ENCODE assay signal across 8 mouse cellular contexts in genomic region chr11:117114231-117114591, GRCm38 (mm10). TPM values are rescaled to one million over a fixed set of nuclear protein-coding genes. Genes with fewer than 3 reads are reported as not detected.
DNase-seq lines count a peak whose midpoint lies in the region; ATAC-seq and TF ChIP-seq lines count a peak whose summit lies in the region.

No protein-coding gene starts in this region.

- H3K4me3 ChIP-seq in lung, adult 2 months (replicated peaks; ENCODE audit: extremely low read depth, low read depth, low read length) = peak overlapping the region; percentile 70
- H3K4me3 ChIP-seq in embryonic facial prominence, embryonic 12.5 days = peak overlapping the region; percentile 74
- H3K4me3 ChIP-seq in intestine, postnatal 0 days (ENCODE audit: low read depth, low read length) = peak overlapping the region; percentile 91
- H3K4me3 ChIP-seq in neural tube, embryonic 15.5 days (replicated peaks) = peak overlapping the region; percentile 89

- H3K27me3 ChIP-seq in embryonic facial prominence, embryonic 12.5 days = no peaks in the 10 kb centered on the region
- no peaks in the 10 kb centered on the region for H3K27me3 ChIP-seq in intestine, postnatal 0 days (replicated peaks; ENCODE audit: control insufficient read depth, insufficient read depth, low read length)
- no peaks in the 10 kb centered on the region for H3K27me3 ChIP-seq in neural tube, embryonic 15.5 days (replicated peaks)

- ATAC-seq in embryonic facial prominence, embryonic 12.5 days (ENCODE audit: insufficient number of reproducible peaks, insufficient read depth, low FRiP score, low TSS enrichment) = no peak
- ATAC-seq in intestine, postnatal 0 days = peak; percentile 1; the same call in 1 of the 2 replicates
- peak; percentile 10; the same call in 1 of the 2 replicates for ATAC-seq in neural tube, embryonic 15.5 days (ENCODE audit: low FRiP score)

- peaks cover 18% of the 10 kb centered on the region for H3K4me1 ChIP-seq in lung, adult 2 months (ENCODE audit: control insufficient read depth, insufficient read depth, low read length)
- peaks cover 53% of the 10 kb centered on the region for H3K4me1 ChIP-seq in embryonic facial prominence, embryonic 12.5 days
- H3K4me1 ChIP-seq in intestine, postnatal 0 days (replicated peaks; ENCODE audit: control insufficient read depth, insufficient read depth, low read length) = peaks cover 4% of the 10 kb centered on the region; the same call in 1 of the 2 replicates
- peaks cover 44% of the 10 kb centered on the region for H3K4me1 ChIP-seq in neural tube, embryonic 15.5 days

- 20% methylated on average over 13 of the region's 13 CpGs for WGBS in lung, adult 2 months
- 56% methylated on average over 13 of the region's 13 CpGs for WGBS in embryonic facial prominence, embryonic 12.5 days
- 37% methylated on average over 13 of the region's 13 CpGs for WGBS in intestine, postnatal 0 days
- WGBS in neural tube, embryonic 15.5 days = 43% methylated on average over 13 of the region's 13 CpGs

- no peak for TF ChIP-seq CTCF in lung, adult 2 months (IDR thresholded peaks at IDR 0.05; ENCODE audit: insufficient read depth, low read length)
- peak; percentile 21; the same call in 1 of the 2 replicates for TF ChIP-seq CTCF in intestine, postnatal 0 days (IDR thresholded peaks at IDR 0.05; ENCODE audit: low read depth)

- no peaks in the 10 kb centered on the region for H3K9me3 ChIP-seq in embryonic facial prominence, embryonic 12.5 days
- H3K9me3 ChIP-seq in intestine, postnatal 0 days (ENCODE audit: control insufficient read depth) = no peaks in the 10 kb centered on the region
- H3K9me3 ChIP-seq in neural tube, embryonic 15.5 days (replicated peaks) = no peaks in the 10 kb centered on the region

- no peaks in the 10 kb centered on the region; the same call in 1 of the 2 replicates for H3K36me3 ChIP-seq in embryonic facial prominence, embryonic 12.5 days
- peaks cover 5% of the 10 kb centered on the region; the same call in 1 of the 2 replicates for H3K36me3 ChIP-seq in intestine, postnatal 0 days (ENCODE audit: control insufficient read depth, insufficient read depth)
- peaks cover 3% of the 10 kb centered on the region; the same call in 1 of the 2 replicates for H3K36me3 ChIP-seq in neural tube, embryonic 15.5 days

- TF ChIP-seq POLR2A in lung, adult 2 months (IDR thresholded peaks at IDR 0.05; ENCODE audit: borderline replicate concordance, extremely low read depth, low read depth, low read length) = no peak

- no peak for DNase-seq in lung, adult 2 months
- DNase-seq in lung, adult 18-20 months = no peak
- DNase-seq in adrenal gland, postnatal 36 days = no peak
- no peak for DNase-seq in frontal cortex, postnatal 25 days (ENCODE audit: low spot score in 2 of 2)
- DNase-seq in spleen, postnatal 4 days (ENCODE audit: low spot score in 2 of 2) = no peak

- peak overlapping the region; percentile 99 for H3K27ac ChIP-seq in embryonic facial prominence, embryonic 12.5 days
- H3K27ac ChIP-seq in intestine, postnatal 0 days (ENCODE audit: low read depth, low read length) = peak overlapping the region; percentile 93
- peak overlapping the region; percentile 97 for H3K27ac ChIP-seq in neural tube, embryonic 15.5 days (replicated peaks)

- H3K4me2 ChIP-seq in embryonic facial prominence, embryonic 12.5 days (replicated peaks) = peak overlapping the region; percentile 83
- peak overlapping the region; percentile 92 for H3K4me2 ChIP-seq in intestine, postnatal 0 days (replicated peaks; ENCODE audit: low read depth)
- peak overlapping the region; percentile 61 for H3K4me2 ChIP-seq in neural tube, embryonic 15.5 days

- H3K9ac ChIP-seq in embryonic facial prominence, embryonic 12.5 days = peak overlapping the region; percentile 81
- peak overlapping the region; percentile 66 for H3K9ac ChIP-seq in intestine, postnatal 0 days (ENCODE audit: low read depth, low read length)
- peak overlapping the region; percentile 67 for H3K9ac ChIP-seq in neural tube, embryonic 15.5 days (replicated peaks)

RNA-seq across cellular contexts. Expression of gene Sec14l1, which starts 0.8 kb away (rescaled TPM):
- 123 and 133 TPM in 2 replicates for polyA plus RNA-seq in lung, adult 2 months (2012; rRNA removed)
- polyA plus RNA-seq in embryonic facial prominence, embryonic 12.5 days (2016; fragmentation: Nextera tagmentation; extraction: Ambion mirVana) = 55.6 and 61.0 TPM in 2 replicates
- 22.8 and 23.9 TPM in 2 replicates for polyA plus RNA-seq in intestine, postnatal 0 days (2015; fragmentation: Nextera tagmentation; extraction: Ambion mirVana)
- polyA plus RNA-seq in neural tube, embryonic 15.5 days (2015; fragmentation: Nextera tagmentation; extraction: Ambion mirVana) = 52.0 and 52.1 TPM in 2 replicates
- total RNA-seq in adrenal gland, postnatal 36 days (2021) = 100 to 1,000 TPM; 132 to 163 TPM
